In the genomic region with DNA sequence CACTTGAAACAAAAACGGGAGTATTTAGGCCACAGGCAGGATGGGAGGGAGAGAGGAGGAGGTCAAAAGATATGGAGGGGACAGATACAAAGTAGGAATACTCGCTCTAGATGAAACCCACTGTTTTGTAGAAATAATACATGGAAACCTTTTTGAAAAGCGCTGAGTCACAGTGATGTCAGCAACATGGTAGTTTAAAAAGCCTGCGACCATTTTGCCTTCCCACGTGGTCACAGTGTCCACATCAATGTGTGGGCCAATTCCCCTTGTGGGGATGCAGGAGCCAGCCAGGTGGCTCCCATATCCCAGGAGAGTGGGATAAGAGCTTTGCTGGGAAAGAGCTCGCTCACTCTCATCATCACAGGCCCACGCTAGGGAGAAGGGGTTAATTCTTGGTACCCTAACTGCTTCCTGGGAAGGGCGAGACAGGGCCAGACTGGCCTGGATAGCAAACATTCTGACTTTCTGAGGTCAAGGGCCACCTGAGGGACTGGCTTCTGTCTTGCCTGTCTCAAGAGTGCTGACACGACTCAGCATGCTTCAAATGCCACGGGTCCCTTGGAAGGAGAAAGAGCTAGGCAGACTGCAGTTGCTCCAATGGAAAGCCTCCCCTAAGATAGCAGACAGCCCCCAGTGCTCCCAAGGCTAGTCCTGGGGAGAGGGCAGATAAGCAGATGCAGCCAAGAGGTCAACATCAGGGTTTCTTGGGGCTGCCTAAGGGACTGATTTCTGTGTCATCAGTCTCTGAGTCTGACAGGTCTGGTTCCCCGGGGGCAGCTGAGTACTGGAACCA, we compare ENCODE assay signal across 18 mouse cellular contexts.
A peak's percentile ranks its signal among the peaks of the same experiment; 100 is the strongest.
DNase-seq lines count a peak whose midpoint lies in the region; ATAC-seq and TF ChIP-seq lines count a peak whose summit lies in the region.
"Had no signal": no experiment of that assay in that cellular context is flagged by ENCODE, and none has a peak within 500 bp of the region (broad histone marks: within the 10 kb centered on the region; RNA-seq: fewer than 3 reads in every experiment).

No protein-coding gene starts in this region.

- no peak overlapping the region for H3K27ac ChIP-seq in hindbrain, embryonic 11.5 days (ENCODE audit: low read depth, low read length)
- no peak overlapping the region for H3K27ac ChIP-seq in hindbrain, postnatal 0 days
- no peak overlapping the region for H3K27ac ChIP-seq in liver, embryonic 14.5 days
- H3K27ac ChIP-seq: embryonic facial prominence, embryonic 12.5 days; limb, embryonic 13.5 days; midbrain, embryonic 13.5 days; neural tube, embryonic 13.5 days had no signal

- ATAC-seq in hindbrain, embryonic 11.5 days (ENCODE audit: low FRiP score): no peak
- ATAC-seq in hindbrain, postnatal 0 days: no peak
- peak; percentile 41; the same call in 1 of the 2 replicates for ATAC-seq in liver, embryonic 14.5 days (ENCODE audit: insufficient read depth)
- ATAC-seq: intestine, embryonic 16.5 days; midbrain, embryonic 13.5 days had no signal

- H3K27me3 ChIP-seq in hindbrain, embryonic 11.5 days (ENCODE audit: control insufficient read depth, insufficient read depth, low read length): no peaks in the 10 kb centered on the region
- no peaks in the 10 kb centered on the region for H3K27me3 ChIP-seq in hindbrain, postnatal 0 days (ENCODE audit: insufficient read depth, low read length)
- H3K27me3 ChIP-seq in liver, embryonic 14.5 days (ENCODE audit: control insufficient read depth, insufficient read depth, low read length): no peaks in the 10 kb centered on the region
- H3K27me3 ChIP-seq: embryonic facial prominence, embryonic 12.5 days; limb, embryonic 13.5 days; midbrain, embryonic 13.5 days; neural tube, embryonic 13.5 days had no signal

- TF ChIP-seq EP300 in liver, embryonic 14.5 days (IDR thresholded peaks at IDR 0.05; ENCODE audit: low read depth): no peak

- H3K9ac ChIP-seq in hindbrain, embryonic 11.5 days (ENCODE audit: low read depth, low read length): no peak overlapping the region
- H3K9ac ChIP-seq in hindbrain, postnatal 0 days (replicated peaks; ENCODE audit: low read length): no peak overlapping the region
- no peak overlapping the region for H3K9ac ChIP-seq in liver, embryonic 14.5 days (replicated peaks)
- H3K9ac ChIP-seq: embryonic facial prominence, embryonic 12.5 days; limb, embryonic 13.5 days; midbrain, embryonic 13.5 days; neural tube, embryonic 13.5 days had no signal

- 64% methylated on average over 11 of the region's 11 CpGs for WGBS in hindbrain, embryonic 11.5 days
- 65% methylated on average over 11 of the region's 11 CpGs for WGBS in hindbrain, postnatal 0 days
- 46% methylated on average over 11 of the region's 11 CpGs for WGBS in liver, embryonic 14.5 days (ENCODE audit: insufficient replicate concordance)

- no peak for TF ChIP-seq CTCF in hindbrain, postnatal 0 days (IDR thresholded peaks at IDR 0.05; ENCODE audit: low read depth)
- no peak for TF ChIP-seq CTCF in liver, embryonic 14.5 days (IDR thresholded peaks at IDR 0.05; ENCODE audit: low read depth)

- H3K4me1 ChIP-seq in hindbrain, embryonic 11.5 days (replicated peaks; ENCODE audit: control insufficient read depth, insufficient read depth, low read length): no peaks in the 10 kb centered on the region
- H3K4me1 ChIP-seq in hindbrain, postnatal 0 days (ENCODE audit: insufficient read depth, low read length): no peaks in the 10 kb centered on the region
- H3K4me1 ChIP-seq in liver, embryonic 14.5 days (replicated peaks; ENCODE audit: control insufficient read depth in 2 of 2, insufficient read depth in 2 of 2, low read length in 1 of 2): peaks cover 3 to 6% of the 10 kb centered on the region in 2 experiments; a peak in 3 of 4 replicates
- H3K4me1 ChIP-seq: embryonic facial prominence, embryonic 12.5 days; limb, embryonic 13.5 days; midbrain, embryonic 13.5 days; neural tube, embryonic 13.5 days had no signal

- intact Hi-C loops in left cerebral cortex, postnatal 4 days (cut with DNase I): no loop called here
- intact Hi-C loops in left cerebral cortex, postnatal 14 days (cut with DNase I): no loop called here

- H3K36me3 ChIP-seq in hindbrain, embryonic 11.5 days (ENCODE audit: control insufficient read depth, insufficient read depth, low read length): no peaks in the 10 kb centered on the region
- H3K36me3 ChIP-seq in hindbrain, postnatal 0 days (ENCODE audit: insufficient read depth, low read length): no peaks in the 10 kb centered on the region
- H3K36me3 ChIP-seq in liver, embryonic 14.5 days (replicated peaks; ENCODE audit: control insufficient read depth, insufficient read depth, low read depth): no peaks in the 10 kb centered on the region
- H3K36me3 ChIP-seq: embryonic facial prominence, embryonic 12.5 days; G1E; limb, embryonic 13.5 days; midbrain, embryonic 13.5 days; neural tube, embryonic 13.5 days had no signal

- no peaks in the 10 kb centered on the region for H3K9me3 ChIP-seq in hindbrain, embryonic 11.5 days (ENCODE audit: control insufficient read depth, low read length)
- no peaks in the 10 kb centered on the region for H3K9me3 ChIP-seq in hindbrain, postnatal 0 days (ENCODE audit: low read length)
- no peaks in the 10 kb centered on the region for H3K9me3 ChIP-seq in liver, embryonic 14.5 days (ENCODE audit: control insufficient read depth, low read length)
- H3K9me3 ChIP-seq: embryonic facial prominence, embryonic 12.5 days; G1E; limb, embryonic 13.5 days; midbrain, embryonic 13.5 days; neural tube, embryonic 13.5 days had no signal

- H3K4me2 ChIP-seq in hindbrain, embryonic 11.5 days (replicated peaks; ENCODE audit: low read depth, low read length): no peak overlapping the region
- H3K4me2 ChIP-seq in hindbrain, postnatal 0 days (ENCODE audit: low read depth, low read length): no peak overlapping the region
- no peak overlapping the region for H3K4me2 ChIP-seq in liver, embryonic 14.5 days (ENCODE audit: low read depth)
- H3K4me2 ChIP-seq: embryonic facial prominence, embryonic 12.5 days; limb, embryonic 13.5 days; midbrain, embryonic 13.5 days; neural tube, embryonic 13.5 days had no signal

- peak; percentile 10 for DNase-seq in hindbrain, embryonic 11.5 days (ENCODE audit: low spot score)
- no peak for DNase-seq in hindbrain, postnatal 0 days (ENCODE audit: low spot score)
- DNase-seq in ES-CJ7 (ENCODE audit: low read depth, low spot score) (peak; percentile 28), ZHBTc4 (ENCODE audit: low read depth, low spot score) (peak; percentile 51)
- no peak for DNase-seq in liver, embryonic 14.5 days (ENCODE audit: low read depth in 3 of 3, low spot score in 3 of 3)
- no peak for DNase-seq in left cerebral cortex, postnatal 4 days
- no peak for DNase-seq in left cerebral cortex, postnatal 14 days (ENCODE audit: low spot score in 2 of 2)
- DNase-seq: cerebellum, adult 8-10 months; kidney, postnatal 25 days; layer of hippocampus, postnatal 36 days; lung, postnatal 14 days; thymus, postnatal 25 days had no signal

- H3K4me3 ChIP-seq in hindbrain, embryonic 11.5 days (ENCODE audit: low read depth, low read length): no peak overlapping the region
- no peak overlapping the region for H3K4me3 ChIP-seq in hindbrain, postnatal 0 days (ENCODE audit: low read length)
- H3K4me3 ChIP-seq in liver, embryonic 14.5 days (ENCODE audit: insufficient read depth in 1 of 2, low read depth in 2 of 2, low read length in 2 of 2): no peak overlapping the region
- H3K4me3 ChIP-seq: embryonic facial prominence, embryonic 12.5 days; limb, embryonic 13.5 days; midbrain, embryonic 13.5 days; neural tube, embryonic 13.5 days had no signal

Comparison
In these comparisons a context has a peak if more than half of its experiments do, and no peak if none do; other contexts are left out.
1. DNase-seq: peak in hindbrain, embryonic 11.5 days (single experiment), ES-CJ7 (single experiment) and ZHBTc4 (single experiment); none in hindbrain, postnatal 0 days (single experiment), liver, embryonic 14.5 days (0 of 3), left cerebral cortex, postnatal 4 days (single experiment) and left cerebral cortex, postnatal 14 days (0 of 2).